Mouse (Mus musculus) spleen, adult 2 months (tissue): ENCODE results near the gene Bzw2. TPM values are rescaled to one million over a fixed set of nuclear protein-coding genes. Genes with fewer than 3 reads are reported as not detected.
"Not testable (repeated sequence)": the region's sequence is repeated elsewhere in the genome, so short reads cannot be mapped to it uniquely, and the experiment has no call there.

Source experiments
- DNase-seq, 2 experiments: peaks; one replicate each; pipeline versions ENCODE4 v3.0.0 to v3.0.0-alpha.2; 2012 to 2021; ENCODE audit warnings: low spot score in 2 of 2, low read depth in 1 of 2
- H3K27ac ChIP-seq: fragments of 200-500 bp; 2 replicates; pipeline ENCODE4 v1.5.1; 2012; ENCODE audit warnings: low read length, inconsistent platforms; ENCODE audit not compliant: insufficient read depth
- H3K27me3 ChIP-seq: fragments of 200-500 bp; 2 replicates; pipeline ENCODE4 v1.6.1; 2012; ENCODE audit warnings: mild to moderate bottlenecking, moderate library complexity, low read length, inconsistent platforms; ENCODE audit not compliant: control insufficient read depth, insufficient read depth
- H3K36me3 ChIP-seq: fragments of 200-500 bp; 2 replicates; pipeline ENCODE4 v1.6.1; 2012; ENCODE audit warnings: mild to moderate bottlenecking, low read length, inconsistent platforms; ENCODE audit not compliant: control insufficient read depth, insufficient read depth
- H3K4me1 ChIP-seq: fragments of 200-500 bp; 2 replicates; pipeline ENCODE4 v1.6.1; 2011; ENCODE audit warnings: inconsistent platforms; ENCODE audit not compliant: control insufficient read depth, insufficient read depth, insufficient read length
- H3K4me3 ChIP-seq: fragments of 200-500 bp; 2 replicates; pipeline ENCODE4 v1.5.1; 2011; ENCODE audit warnings: mild to moderate bottlenecking, inconsistent platforms; ENCODE audit not compliant: insufficient read depth, insufficient read length; ENCODE audit errors: extremely low read depth
- CTCF ChIP-seq: fragments of 200-500 bp; IDR thresholded peaks from 2 replicates; pipeline ENCODE4 v1.5.1; 2011; ENCODE audit warnings: mild to moderate bottlenecking, inconsistent platforms; ENCODE audit not compliant: insufficient read depth, insufficient read length, insufficient replicate concordance; ENCODE audit errors: extremely low read depth
- POLR2A ChIP-seq: fragments of 200-500 bp; IDR thresholded peaks from 2 replicates; pipeline ENCODE4 v1.6.1; 2011; ENCODE audit warnings: low read depth, low read length, inconsistent platforms
- WGBS: fragments of 180-500 bp; shearing (Covaris S2); methylation state at CpG from one replicate; pipeline ENCODE4 v1.1.7; 2018; 5-methylcytosine and 5-hydroxymethylcytosine counted together
- polyA plus RNA-seq: library from polyadenylated mRNA; depleted of rRNA; stranded (reverse); fragments of >200 nt; gene quantifications from 2 replicates; pipeline ENCODE4 v1.2.3, GENCODE M21; 2012; rRNA removed

The Bzw2 gene
- polyA plus RNA-seq: 8.2 and 12.1 TPM in 2 replicates

GRCm38 (mm10) chr12:36157638-36158308 lies at the start of gene Bzw2:
Gene Bzw2 (minus strand): TSS chr12:36158080.
- H3K27me3 ChIP-seq: no peaks in the 10 kb centered on the region
- under 1% methylated on average over 26 of the region's 26 CpGs for WGBS
- peaks cover 1% of the 10 kb centered on the region; the same call in 1 of the 2 replicates for H3K36me3 ChIP-seq
- peak within 1 kb of the TSS; percentile 79 for H3K27ac ChIP-seq
- H3K4me1 ChIP-seq: peaks cover 11% of the 10 kb centered on the region; the same call in 1 of the 2 replicates
- H3K4me3 ChIP-seq: peak within 1 kb of the TSS; percentile 66
- DNase-seq: peak; percentile 45 to 64
- TF ChIP-seq CTCF (no peak), POLR2A (no peak)

- WGBS: 40% methylated on average over 9 of the region's 9 CpGs
- Histone ChIP-seq H3K36me3 (no peaks in the 10 kb centered on the region), H3K4me1 (no peaks in the 10 kb centered on the region; the same call in 1 of the 2 replicates), H3K27ac (no peak overlapping the region), H3K4me3 (no peak overlapping the region), H3K27me3 (no peaks in the 10 kb centered on the region)
- no peak for TF ChIP-seq POLR2A
- no peak for TF ChIP-seq CTCF
- peak in 1 of 2 experiments; percentile 17 for DNase-seq
Observed at GRCm38 (mm10) chr12:36207072-36207799, 49.4 kb upstream of the Bzw2 start.

GRCm38 (mm10) chr12:36205579-36206119 lies 47.8 kb upstream of the Bzw2 start:
- not testable (repeated sequence) for H3K4me1 ChIP-seq, H3K4me3 ChIP-seq, DNase-seq, H3K27me3 ChIP-seq, H3K36me3 ChIP-seq, H3K27ac ChIP-seq
- 39% methylated on average over 5 of the region's 5 CpGs for WGBS

- no peaks in the 10 kb centered on the region for H3K27me3 ChIP-seq
- H3K27ac ChIP-seq: no peak overlapping the region
- TF ChIP-seq POLR2A (no peak), CTCF (no peak)
- H3K4me3 ChIP-seq: no peak overlapping the region
- peaks cover 2% of the 10 kb centered on the region; the same call in 1 of the 2 replicates for H3K4me1 ChIP-seq
- DNase-seq: no peak
- 90% methylated on average over 7 of the region's 7 CpGs for WGBS
- H3K36me3 ChIP-seq: peaks cover 28% of the 10 kb centered on the region
Observed at GRCm38 (mm10) chr12:36194976-36195375, 37.1 kb upstream of the Bzw2 start.

- peaks cover 27% of the 10 kb centered on the region for H3K36me3 ChIP-seq
- no peak for TF ChIP-seq POLR2A
- no peak for TF ChIP-seq CTCF
- DNase-seq: no peak
- H3K27me3 ChIP-seq: no peaks in the 10 kb centered on the region
- peaks cover 2% of the 10 kb centered on the region; the same call in 1 of the 2 replicates for H3K4me1 ChIP-seq
- H3K4me3 ChIP-seq: no peak overlapping the region
- 25% methylated on average over 5 of the region's 5 CpGs for WGBS
- no peak overlapping the region for H3K27ac ChIP-seq
Observed at GRCm38 (mm10) chr12:36190343-36190742, 32.5 kb upstream of the Bzw2 start.

- H3K4me1 ChIP-seq: peaks cover 2% of the 10 kb centered on the region; the same call in 1 of the 2 replicates
- DNase-seq: no peak
- TF ChIP-seq CTCF: no peak
- no peak for TF ChIP-seq POLR2A
- 92% methylated on average over 3 of the region's 3 CpGs for WGBS
- no peak overlapping the region for H3K4me3 ChIP-seq
- H3K27me3 ChIP-seq: no peaks in the 10 kb centered on the region
- H3K36me3 ChIP-seq: peaks cover 22% of the 10 kb centered on the region
- no peak overlapping the region for H3K27ac ChIP-seq
Observed at GRCm38 (mm10) chr12:36189610-36190009, 31.7 kb upstream of the Bzw2 start.
